Mouse (Mus musculus) forebrain, embryonic 13.5 days (tissue): Measurements from ENCODE around the gene Ankrd61. TPM values are rescaled to one million over a fixed set of nuclear protein-coding genes. Genes with fewer than 3 reads are reported as not detected.

Source experiments
- ATAC-seq: fragments of 200-750 bp; cut with Nextera tagmentation; 2 replicates; pipeline ENCODE4 v1.8.0; 2017
- H3K27ac ChIP-seq: fragments of 300-500 bp; sonication (generic); 2 replicates; pipeline ENCODE4 v1.5.1; 2015; ENCODE audit warnings: inconsistent platforms, mild to moderate bottlenecking, moderate library complexity
- H3K27me3 ChIP-seq: fragments of 300-500 bp; sonication (generic); 2 replicates; pipeline ENCODE4 v1.6.1; 2015; ENCODE audit warnings: mild to moderate bottlenecking, inconsistent platforms
- H3K36me3 ChIP-seq: fragments of 300-500 bp; sonication (generic); 2 replicates; pipeline ENCODE4 v1.6.1; 2015; ENCODE audit warnings: mild to moderate bottlenecking, inconsistent platforms; ENCODE audit not compliant: poor library complexity, severe bottlenecking
- H3K4me1 ChIP-seq: fragments of 300-500 bp; sonication (generic); 2 replicates; pipeline ENCODE4 v1.6.1; 2015; ENCODE audit warnings: inconsistent platforms
- H3K4me2 ChIP-seq: fragments of 300-500 bp; sonication (generic); 2 replicates; pipeline ENCODE4 v1.6.1; 2015; ENCODE audit warnings: inconsistent platforms, mild to moderate bottlenecking, moderate library complexity
- H3K4me3 ChIP-seq: fragments of 300-500 bp; sonication (generic); 2 replicates; pipeline ENCODE4 v1.5.1; 2015; ENCODE audit warnings: mild to moderate bottlenecking, inconsistent platforms
- H3K9ac ChIP-seq: fragments of 300-500 bp; sonication (generic); 2 replicates; pipeline ENCODE4 v1.6.1; 2015; ENCODE audit warnings: mild to moderate bottlenecking, inconsistent platforms
- H3K9me3 ChIP-seq: fragments of 300-500 bp; sonication (generic); replicated peaks from 2 replicates; pipeline ENCODE4 v1.6.1; 2016; ENCODE audit warnings: inconsistent platforms
- WGBS: fragments of 180-500 bp; shearing (Covaris S2); methylation state at CpG from one replicate; pipeline ENCODE4 v1.1.7; 2015; 5-methylcytosine and 5-hydroxymethylcytosine counted together
- polyA plus RNA-seq: library from polyadenylated mRNA; unstranded; fragments of >200 nt; fragmentation: Nextera tagmentation; extraction: Ambion mirVana; gene quantifications from 2 replicates; pipeline ENCODE4 v1.2.1, GENCODE M21; 2015

Ankrd61 gene
- polyA plus RNA-seq, 1 experiment from 2014 or later: 0.52 TPM

GRCm38 (mm10) chr5:143890741-143891140 lies 6.7 kb downstream of the Ankrd61 start:
- H3K9ac ChIP-seq: no peak overlapping the region
- peaks cover 85% of the 10 kb centered on the region for H3K36me3 ChIP-seq
- H3K27me3 ChIP-seq: no peaks in the 10 kb centered on the region
- no peak overlapping the region for H3K4me3 ChIP-seq
- ATAC-seq: no peak
- 0 out of 2 replicates have a peak, but pooled peaks cover 1% of the 10 kb centered on the region for H3K9me3 ChIP-seq
- no peak overlapping the region for H3K4me2 ChIP-seq
- 93% methylated on average over 6 of the region's 6 CpGs for WGBS
- no peaks in the 10 kb centered on the region for H3K4me1 ChIP-seq
- no peak overlapping the region for H3K27ac ChIP-seq

DNA sequence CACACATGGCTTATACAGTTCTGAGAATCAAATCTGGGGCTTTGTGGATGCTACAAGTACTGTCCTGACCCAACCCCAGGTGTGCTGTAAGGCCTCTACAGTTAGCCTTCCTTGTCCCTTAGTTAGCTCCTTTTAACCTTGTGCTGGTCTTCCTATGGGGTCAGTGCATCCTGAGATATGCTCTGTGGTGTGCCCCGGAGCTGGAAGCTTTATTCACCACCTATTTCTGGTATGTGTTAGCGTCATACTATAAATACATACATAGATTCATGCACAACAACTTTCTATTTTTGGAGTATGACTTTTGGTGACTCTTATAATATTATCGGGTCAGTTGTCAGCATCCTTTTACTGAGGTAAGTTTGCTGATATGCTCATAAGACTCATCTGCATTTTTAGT lies 12.2 kb downstream of the Ankrd61 start:
- no peak for ATAC-seq
- no peaks in the 10 kb centered on the region for H3K27me3 ChIP-seq
- H3K9ac ChIP-seq: no peak overlapping the region
- no peak overlapping the region for H3K4me3 ChIP-seq
- H3K36me3 ChIP-seq: peaks cover 98% of the 10 kb centered on the region
- no peaks in the 10 kb centered on the region for H3K4me1 ChIP-seq
- 0 out of 2 replicates have a peak, but pooled peaks cover 2% of the 10 kb centered on the region for H3K9me3 ChIP-seq
- no peak overlapping the region for H3K27ac ChIP-seq
- WGBS: 94% methylated on average over 3 of the region's 3 CpGs
- no peak overlapping the region for H3K4me2 ChIP-seq

DNA sequence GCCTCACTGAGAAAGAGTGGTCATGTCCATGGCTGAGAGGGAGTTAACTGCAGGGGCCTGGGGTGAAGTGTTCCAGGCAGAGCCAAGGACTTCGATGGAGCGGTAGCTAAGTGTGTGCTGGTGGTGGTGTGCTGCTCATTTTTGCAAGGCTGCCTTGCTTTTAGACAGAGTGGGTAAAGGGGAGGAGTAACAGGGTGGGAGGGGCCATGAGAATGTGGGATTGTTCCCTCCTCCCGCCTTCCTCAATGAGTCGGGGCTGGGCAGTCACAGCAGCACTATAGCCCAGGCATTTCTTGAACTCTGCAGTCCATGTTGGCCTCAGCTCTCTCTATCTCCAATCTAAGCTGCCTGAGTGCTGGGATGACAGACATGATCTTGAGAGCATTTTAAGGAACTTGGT lies 22.9 kb downstream of the Ankrd61 start:
- WGBS: 70% methylated on average over 4 of the region's 4 CpGs
- H3K36me3 ChIP-seq: peaks cover 74% of the 10 kb centered on the region
- no peaks in the 10 kb centered on the region for H3K27me3 ChIP-seq
- ATAC-seq: no peak
- no peak overlapping the region for H3K4me3 ChIP-seq
- no peak overlapping the region for H3K9ac ChIP-seq
- H3K4me1 ChIP-seq: no peaks in the 10 kb centered on the region
- H3K27ac ChIP-seq: no peak overlapping the region
- no peak overlapping the region for H3K4me2 ChIP-seq
- H3K9me3 ChIP-seq: no peaks in the 10 kb centered on the region

- Histone ChIP-seq H3K9ac (no peak overlapping the region), H3K9me3 (no peaks in the 10 kb centered on the region), H3K4me1 (no peaks in the 10 kb centered on the region), H3K4me2 (no peak overlapping the region), H3K36me3 (peaks cover 46% of the 10 kb centered on the region), H3K27ac (no peak overlapping the region), H3K27me3 (no peaks in the 10 kb centered on the region), H3K4me3 (no peak overlapping the region)
- no peak for ATAC-seq
- WGBS: 89% methylated on average over 11 of the region's 11 CpGs
Measured at GRCm38 (mm10) chr5:143871547-143872169, 25.8 kb downstream of the Ankrd61 start.

Other genes starting within 250 kb of the Ankrd61 start
- 27.4 and 31.1 TPM in 2 replicates for gene Usp42, start 165.4 kb downstream of the Ankrd61 start, polyA plus RNA-seq
- gene Eif2ak1, start 79.9 kb downstream of the Ankrd61 start, polyA plus RNA-seq: 44.9 and 45.6 TPM in 2 replicates
- 91.7 and 96.1 TPM in 2 replicates for gene Aimp2, start 12.2 kb upstream of the Ankrd61 start, polyA plus RNA-seq
- 30.9 and 33.4 TPM in 2 replicates for gene Pms2, start 12.3 kb upstream of the Ankrd61 start, polyA plus RNA-seq
- 1.5 TPM in 2 replicates for gene Gm42421, start 30.5 kb upstream of the Ankrd61 start, polyA plus RNA-seq
- gene Rsph10b, start 35.4 kb upstream of the Ankrd61 start, polyA plus RNA-seq: 1.5 and 2.1 TPM in 2 replicates
- 98.5 and 99.6 TPM in 2 replicates for gene Ccz1, start 117.2 kb upstream of the Ankrd61 start, polyA plus RNA-seq
- gene Ocm, start 129.0 kb upstream of the Ankrd61 start, polyA plus RNA-seq: not detected in 2 replicates
- gene Lmtk2, start 202.8 kb upstream of the Ankrd61 start, polyA plus RNA-seq: 6.3 and 6.9 TPM in 2 replicates